Mouse (Mus musculus) frontal cortex, postnatal 36 days (tissue): Measurements from ENCODE around the gene Fbln2.
A peak's percentile ranks its signal among the peaks of the same experiment; 100 is the strongest.
"Not testable (repeated sequence)": the region's sequence is repeated elsewhere in the genome, so short reads cannot be mapped to it uniquely, and the experiment has no call there.

ENCODE experiments used
- DNase-seq, 2 experiments: peaks; one replicate each; pipeline ENCODE4 v3.0.0; 2022; ENCODE audit warnings: low spot score in 2 of 2

Fbln2 gene

DNA sequence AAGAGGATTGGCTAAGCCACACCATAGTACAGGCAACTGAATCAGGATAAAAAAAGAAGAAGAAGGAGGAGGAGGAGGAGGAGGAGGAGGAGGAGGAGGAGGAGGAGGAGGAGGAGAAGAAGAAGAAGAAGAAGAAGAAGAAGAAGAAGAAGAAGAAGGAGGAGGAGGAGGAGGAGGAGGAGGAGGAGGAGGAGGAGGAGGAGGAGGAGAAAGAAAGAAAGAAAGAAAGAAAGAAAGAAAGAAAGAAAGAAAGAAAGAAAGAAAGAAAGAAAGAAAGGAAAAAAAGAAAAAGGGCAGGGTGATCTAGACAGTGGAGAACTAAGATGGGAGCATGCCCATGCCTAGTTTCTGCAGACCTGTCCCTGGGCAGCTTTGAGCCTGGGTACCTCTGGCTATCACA lies at the start of gene Fbln2:
Fbln2 (plus strand) TSS at position 301 of the 400 bp plus-strand sequence.
- not testable (repeated sequence) for DNase-seq

DNA sequence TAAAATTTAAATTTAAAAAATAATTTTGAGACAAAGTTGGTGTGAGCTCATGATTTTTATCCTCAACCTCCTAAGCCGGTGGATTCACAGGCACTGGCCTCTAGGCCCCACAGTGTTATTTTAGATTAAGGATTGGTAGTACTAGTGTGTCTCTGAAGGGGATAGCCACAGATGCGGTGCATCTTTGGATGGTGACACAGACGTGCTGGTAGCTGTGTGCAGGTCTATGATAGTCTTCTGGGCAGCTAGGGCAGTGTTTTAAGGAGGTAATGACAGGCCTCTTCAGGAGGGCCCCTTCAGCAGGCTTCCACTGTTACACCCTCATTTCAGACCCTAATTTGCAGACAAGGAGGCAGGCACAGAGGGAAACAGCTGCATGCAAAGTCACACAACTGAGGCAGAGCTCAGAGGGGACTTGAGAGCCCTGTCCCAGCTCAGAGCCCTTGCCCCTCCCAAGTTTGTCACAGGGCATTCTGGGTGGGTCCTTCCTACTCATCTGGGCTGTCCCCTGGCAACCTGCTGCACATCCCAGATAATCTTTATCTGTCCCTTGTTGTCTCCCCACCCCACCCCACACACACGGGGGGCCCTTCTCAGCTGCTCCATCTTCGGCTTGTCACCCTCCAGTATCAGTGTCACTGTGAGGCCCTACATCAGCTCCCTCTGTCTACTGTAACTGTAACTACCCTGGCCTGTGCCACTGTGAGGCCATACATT lies 48.9 kb upstream of the Fbln2 start:
- no peak for DNase-seq

DNA sequence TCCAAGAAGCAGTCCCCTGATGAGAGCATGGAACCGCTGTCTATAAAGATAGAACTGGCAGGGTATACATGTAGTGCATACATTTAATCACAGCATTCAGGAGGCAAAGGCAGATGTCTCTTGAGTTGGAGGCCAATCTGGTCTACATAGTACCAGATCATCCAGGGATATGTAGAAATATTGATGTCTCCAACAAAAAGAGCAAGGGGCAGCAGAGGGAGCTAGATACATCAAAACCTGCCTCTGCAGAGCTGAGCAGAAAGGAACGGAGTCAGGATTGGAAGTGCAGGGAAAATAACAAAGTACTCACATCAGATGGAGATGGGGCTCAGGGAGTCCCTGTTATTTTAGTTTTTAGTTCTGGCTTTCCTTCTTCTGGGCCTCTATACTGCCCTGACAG lies 47.7 kb upstream of the Fbln2 start:
- DNase-seq: no peak

DNA sequence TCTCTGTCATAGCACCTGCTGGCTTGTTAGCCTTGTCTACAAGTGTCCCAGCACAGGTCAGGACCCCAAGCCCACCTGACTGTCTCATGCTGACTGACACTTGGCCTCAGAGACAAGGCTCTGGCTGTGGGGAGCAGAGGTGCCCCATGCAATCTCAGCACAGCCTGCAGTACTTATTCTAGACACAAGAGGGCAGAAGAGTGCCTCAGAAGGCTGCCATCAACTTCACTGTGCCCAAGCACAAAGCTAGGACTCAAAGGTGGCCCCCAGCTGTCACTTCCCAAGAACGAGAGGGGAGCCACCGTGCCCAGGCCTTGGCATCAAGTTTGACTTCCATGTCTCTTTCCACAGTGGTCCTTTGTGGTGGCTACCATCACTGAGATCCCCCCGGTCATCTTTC lies 47.0 kb upstream of the Fbln2 start:
- peak; percentile 78 to 88 for DNase-seq

DNA sequence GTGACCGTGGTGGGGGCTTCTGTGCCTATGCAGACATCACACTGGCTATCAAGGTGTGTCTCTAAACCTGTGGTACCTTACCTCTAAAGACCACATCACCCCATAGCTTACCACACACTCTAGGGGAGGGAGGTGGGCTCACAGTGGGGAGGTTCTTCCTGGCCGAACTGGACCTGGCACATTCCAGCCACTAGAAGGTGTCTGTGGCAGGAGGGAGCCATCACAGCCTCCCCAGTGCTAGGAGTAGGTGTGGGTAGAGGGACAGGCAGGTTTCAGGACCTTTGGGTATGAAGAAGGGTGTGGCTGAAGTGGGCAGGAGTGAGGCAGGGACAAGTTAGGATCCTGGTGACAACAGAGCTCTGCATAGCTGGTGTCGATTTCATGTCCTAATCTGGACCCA lies 44.4 kb upstream of the Fbln2 start:
- DNase-seq: no peak

DNA sequence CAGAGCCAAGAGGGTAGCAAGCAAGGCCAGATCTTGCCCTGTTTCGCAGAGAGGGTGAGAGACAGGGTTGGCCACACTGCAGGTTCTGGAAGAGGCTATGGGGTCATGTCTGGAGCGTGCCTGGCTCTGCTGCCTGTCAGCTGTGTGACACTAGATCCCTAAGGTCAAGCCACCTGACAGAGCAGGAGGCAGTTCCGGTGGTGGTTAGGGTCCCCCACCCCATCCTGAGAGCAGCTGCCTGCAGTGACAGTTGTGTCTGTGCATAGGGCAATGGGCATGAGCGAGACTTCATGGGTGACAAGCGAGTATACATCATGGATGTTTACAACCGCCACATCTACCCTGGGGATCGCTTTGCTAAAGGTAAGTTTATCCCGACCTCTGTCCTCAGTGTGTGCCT lies 43.1 kb upstream of the Fbln2 start:
- no peak for DNase-seq

DNA sequence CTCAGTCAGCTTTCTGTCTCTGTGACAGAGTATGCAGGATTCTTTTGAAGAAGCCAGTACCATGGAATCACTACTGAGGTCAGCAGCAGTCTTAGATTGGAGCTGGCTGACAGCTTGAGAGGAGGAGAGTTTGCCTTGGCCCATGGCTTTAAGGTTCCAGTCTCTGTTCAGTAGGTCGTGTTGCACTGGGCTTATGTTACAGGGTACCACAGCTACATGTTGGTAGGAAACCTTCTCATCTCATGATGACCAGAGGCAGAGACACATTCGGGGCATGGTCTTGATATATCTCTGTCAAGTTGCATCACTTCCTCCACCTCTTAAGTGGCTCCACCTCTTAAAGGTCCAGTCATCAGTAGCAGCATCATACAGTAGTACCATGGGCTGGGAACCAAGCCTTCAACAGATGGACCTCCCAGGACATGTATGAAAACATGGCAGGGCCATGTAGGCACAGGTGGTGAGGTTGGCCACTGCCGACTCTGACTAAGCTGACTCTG lies 40.8 kb upstream of the Fbln2 start:
- DNase-seq: no peak

DNA sequence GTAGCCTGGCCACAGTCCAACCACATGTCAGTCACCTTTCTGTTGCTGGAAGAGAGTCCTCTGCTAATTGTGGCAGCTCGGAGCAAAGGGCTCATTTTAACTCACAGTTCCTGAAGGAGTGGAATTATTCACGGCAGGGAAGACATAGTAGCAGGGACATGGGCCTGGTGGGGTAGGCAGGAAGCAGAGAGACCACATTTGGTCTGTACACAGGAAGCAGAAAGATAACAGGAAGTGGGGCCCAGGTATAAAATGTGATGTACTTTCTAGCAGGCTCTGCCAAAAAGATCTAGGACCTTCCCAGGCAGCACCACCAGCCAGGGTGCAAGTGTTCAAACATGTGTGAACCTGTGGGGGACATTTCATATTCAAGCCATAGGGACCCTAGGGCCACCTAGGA lies 39.9 kb upstream of the Fbln2 start:
- no peak for DNase-seq

DNA sequence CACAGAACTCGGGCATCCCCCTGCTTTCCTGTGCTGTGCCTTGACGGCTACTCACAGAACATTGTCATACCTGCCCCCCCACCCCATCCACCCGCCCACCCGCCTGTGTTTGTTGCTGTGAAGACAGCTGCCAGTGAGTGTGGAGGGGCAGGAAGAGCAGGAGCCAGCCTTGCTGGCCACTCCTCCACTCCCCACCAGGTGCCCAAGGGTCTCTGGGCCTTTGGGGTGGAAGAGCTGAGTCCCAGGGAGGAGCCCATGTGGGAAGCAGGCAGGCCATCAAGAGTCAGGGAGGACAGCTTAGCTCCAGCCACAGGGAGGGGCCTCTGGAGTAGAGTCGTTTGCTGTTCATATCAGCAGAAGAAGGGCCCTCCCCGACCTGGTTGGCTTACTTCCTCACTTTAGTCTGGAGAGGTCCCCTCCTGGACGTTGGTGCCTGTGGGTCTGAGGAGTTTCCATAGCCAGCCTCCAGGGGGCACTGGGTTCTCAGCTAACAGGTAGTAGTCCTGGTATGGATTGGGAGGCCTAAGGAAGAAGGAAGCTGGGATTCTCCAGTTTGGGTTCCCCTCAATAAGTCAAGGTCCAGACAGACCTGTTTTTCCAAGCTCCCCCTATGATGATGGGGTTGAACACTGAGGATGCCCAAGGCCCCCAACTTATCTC lies 38.9 kb upstream of the Fbln2 start:
- DNase-seq: peak in 1 of 2 experiments; percentile 57

DNA sequence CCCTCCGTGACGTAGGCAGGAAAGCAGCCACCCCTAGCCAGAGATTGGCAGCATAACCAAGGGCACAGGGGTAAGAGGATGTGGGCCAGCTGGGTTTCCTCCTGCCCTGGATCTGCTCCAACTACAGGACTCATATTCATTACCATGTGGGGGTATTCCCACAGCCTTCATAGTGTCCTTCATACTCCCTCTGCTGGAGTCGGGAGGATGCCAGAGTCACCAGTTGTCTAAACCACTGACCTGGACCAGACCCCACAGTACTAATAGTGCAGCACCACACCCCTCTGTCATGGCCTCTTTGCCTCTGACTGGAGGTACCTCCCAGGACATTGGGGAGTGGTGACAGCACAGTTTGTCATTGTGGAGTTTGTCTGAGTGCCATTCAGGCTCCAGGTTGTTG lies 38.0 kb upstream of the Fbln2 start:
- no peak for DNase-seq

DNA sequence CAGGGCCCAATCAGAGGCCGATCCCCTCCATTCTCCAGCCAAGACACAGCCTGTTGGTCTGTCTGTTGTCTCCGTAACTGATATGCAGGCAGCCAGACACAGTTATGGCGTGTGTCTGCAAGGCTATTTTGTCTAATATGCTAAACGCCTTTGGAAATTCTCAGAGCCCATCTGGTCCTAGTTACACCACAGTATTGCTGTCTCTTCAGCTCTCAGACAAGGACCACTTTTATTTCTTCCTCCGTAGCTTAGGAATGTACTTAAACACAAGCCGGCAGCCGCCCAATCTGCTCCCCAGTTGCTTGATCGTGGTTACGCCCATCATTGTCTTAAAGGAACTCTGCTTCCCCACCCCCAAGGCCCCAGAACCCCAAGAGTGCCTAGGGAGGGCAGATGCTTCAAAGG lies 31.5 kb upstream of the Fbln2 start:
- DNase-seq: no peak

DNA sequence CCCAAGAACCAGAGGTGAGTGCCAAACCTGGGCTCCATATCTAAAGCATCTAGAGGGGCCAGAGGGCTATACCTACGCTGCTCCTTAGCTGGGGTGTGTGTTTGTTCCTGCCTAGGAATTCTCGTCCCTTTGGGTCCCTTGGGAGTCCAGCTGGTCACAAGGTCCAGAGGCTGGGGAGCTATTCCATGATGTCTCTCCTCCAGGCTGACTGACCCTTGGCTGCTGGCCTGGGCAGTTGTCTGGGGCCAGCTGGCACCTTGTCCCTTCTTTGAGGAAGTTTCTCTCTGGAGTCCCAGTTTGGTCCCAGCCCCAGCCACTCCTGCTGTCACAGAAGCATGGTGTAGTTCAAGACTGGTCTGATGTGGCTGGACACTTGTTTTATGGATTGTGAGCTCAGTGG lies 30.9 kb upstream of the Fbln2 start:
- no peak for DNase-seq

DNA sequence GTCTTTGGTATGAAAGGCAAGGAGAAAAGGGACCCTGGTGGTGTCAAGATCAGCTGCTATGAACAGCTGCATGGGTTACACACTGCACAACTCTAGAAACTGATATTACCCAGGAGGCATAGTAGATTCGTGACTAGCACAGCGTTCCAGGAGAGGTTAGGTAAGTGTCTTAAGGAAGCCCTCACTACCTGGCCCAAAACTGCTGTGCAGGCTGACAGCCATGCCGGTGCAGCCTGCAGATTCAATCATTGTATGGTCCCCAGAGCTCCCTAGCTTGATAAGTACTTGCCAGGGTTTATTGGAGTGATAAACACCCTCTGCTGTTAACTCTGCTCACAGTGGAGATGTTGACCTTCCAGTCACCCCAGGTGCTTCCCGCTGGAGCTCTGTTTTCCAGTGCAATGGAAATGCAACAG lies 30.2 kb upstream of the Fbln2 start:
- no peak for DNase-seq

DNA sequence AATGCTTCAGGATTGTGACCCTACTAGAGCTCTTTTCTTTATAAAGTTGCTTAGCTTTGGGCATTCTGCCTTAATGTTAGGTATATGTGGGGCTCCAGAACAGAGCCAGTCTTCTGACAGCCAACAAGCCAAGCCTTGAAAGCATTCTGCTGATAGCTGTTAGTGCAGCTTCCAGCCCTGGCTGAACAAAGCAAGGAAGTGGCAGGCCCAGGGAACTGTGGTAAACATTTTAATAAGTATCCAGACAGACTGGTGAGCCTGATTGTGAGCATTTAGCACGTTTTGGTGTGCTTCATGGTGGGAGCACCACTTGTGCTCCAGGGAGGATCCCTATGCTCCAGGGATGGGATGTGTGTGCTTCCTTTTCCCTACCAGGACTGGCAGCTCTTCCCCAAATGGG lies 29.2 kb upstream of the Fbln2 start:
- DNase-seq: no peak

DNA sequence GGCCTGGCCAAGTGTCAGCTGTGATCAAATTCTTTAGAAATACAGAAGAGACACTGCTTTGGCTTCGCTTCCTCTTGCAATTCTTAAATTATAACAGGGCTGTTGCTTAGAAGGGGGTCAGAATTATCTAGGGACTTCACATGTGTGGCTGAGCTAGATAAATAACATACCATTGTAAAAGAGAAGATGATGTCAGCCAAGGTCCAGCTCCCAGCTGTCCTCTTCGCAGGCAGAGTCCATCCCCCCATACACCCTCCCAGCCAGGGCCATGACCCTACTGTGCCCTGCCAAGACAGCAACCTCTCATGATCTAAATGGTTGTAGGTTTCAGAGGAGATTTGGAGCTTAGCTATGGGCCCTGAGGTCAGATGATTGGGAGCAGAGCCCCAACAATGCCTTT lies 28.3 kb upstream of the Fbln2 start:
- DNase-seq: no peak

DNA sequence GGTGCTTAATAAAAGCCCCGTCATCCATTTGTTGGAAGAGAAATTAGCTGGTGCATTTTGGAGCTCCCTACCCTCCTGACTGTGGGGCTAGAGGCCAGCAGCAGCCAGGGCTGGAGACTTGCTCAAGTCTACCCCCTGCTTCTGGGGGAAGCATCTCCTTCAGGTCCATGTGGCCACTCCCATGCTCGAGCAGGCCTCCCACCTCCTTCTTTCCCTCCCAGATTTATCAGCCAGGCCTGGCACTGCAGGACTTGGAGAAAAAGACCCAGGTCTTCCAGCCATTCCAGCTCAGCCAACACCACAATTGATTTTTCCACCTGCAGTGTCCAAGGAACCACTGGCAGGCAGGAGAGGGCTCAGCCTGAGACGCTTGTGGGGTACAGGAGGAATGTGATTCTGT lies 27.5 kb upstream of the Fbln2 start:
- no peak for DNase-seq

DNA sequence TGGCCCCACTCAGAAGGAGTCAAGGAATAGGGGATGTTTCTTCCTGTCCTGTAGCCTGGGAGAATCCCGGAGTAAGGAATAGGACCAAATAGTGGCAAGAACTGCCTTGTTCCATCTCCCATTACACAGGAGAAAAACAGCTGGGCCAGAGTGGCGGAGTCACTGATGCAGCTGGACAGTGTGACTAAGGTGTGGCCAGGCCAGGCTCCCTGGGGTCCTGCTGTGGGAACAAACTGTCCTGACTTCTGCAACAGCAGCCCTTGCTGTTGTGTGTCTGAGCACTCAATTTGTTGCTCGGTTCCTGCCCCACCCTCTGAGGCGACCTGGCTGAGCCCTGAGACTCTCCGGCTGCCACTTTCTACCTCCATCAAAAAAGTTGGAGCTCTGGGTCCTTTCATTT lies 26.8 kb upstream of the Fbln2 start:
- no peak for DNase-seq

DNA sequence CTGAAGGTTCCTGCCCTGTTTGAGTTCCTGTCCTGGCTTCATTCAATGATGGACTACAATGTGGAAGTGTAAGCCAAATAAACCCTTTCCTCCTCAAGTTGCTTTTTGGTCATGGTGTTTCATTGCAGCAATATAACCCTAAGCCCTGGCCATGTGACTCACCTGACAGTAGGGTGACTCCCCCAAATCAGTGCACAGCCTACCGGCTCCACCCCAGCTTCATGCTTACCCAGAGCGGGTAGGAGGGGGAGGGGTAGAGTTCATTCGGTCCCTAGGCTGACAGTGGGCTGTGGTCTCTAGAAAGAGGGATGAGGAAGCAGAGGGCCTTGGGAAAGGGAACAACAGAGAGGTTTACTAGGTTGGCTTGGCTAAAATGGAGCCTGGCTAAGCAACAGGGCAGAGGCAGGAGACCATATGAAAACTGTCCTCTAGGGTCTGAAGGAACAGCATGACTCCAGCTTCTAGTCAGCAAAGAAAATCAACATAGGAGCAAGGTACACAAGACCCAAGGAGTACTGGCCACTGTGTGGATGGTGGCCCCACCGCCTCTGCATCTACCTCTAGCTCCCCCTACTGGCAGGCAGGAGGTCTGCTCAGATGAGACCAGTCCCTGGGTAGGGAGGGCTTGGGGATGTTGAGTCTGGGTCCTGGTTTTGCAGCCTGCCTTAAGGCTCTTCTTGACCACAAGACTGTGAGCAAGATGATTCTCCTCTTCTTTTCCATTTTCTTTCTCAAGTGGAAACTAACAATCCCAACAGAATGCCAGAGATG lies 25.9 kb upstream of the Fbln2 start:
- DNase-seq: no peak

DNA sequence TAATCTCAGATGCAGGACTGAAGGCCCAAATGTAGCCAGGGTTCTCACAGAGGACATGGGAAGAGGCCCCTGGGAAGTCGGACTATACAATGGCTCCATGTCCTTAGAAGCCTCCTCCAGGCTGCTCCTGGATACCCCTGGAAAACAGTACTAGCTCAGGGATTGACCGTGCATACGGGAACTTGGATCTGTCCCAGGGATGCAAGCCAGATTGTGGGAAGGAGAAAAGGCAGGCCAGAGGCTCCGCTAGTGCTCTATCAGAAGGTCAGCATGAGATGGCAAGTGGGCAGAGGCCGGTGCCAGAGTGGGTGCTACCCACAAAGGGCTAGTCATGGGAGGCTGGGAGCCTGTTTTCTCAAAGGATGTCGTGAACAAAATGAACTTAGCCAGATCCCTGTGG lies 25.3 kb upstream of the Fbln2 start:
- no peak for DNase-seq

DNA sequence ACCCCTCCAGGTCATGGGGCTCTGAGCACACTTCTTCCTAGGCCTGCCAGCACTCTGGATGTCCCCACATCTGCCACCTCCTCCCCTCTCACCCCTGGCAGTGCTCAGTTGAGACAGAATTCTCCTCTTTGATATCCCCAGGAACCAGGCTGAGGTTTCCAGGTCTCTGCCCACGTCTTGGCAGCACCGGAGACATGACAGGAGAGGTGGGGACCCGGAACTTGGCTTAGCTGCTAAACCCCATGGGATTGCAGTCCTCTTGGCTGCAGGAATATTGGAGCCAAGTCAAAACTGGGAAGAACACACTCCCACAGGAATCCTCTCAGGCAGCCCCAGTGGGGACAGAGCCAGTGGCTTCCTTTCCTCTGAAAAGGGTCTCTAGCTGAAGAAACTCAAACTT lies 24.4 kb upstream of the Fbln2 start:
- no peak for DNase-seq

DNA sequence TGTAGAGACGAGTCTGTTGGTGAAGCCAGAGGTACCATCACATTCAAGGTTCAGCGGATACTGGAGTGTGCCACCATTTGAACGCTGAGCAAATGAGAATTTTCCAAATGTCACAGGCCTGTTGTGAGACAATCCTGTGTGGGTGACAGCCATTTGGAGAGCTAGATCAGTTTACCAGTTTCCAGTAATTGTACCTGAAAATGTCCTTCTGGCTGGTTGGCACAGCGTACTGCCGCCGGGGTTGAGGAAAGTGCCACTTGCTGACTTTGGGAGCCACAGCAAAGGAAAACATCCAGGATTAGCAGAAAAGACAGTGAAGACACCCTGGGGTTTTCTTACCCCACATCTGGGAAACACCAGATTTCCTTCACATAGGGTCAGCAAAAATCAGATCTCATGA lies 22.3 kb upstream of the Fbln2 start:
- DNase-seq: no peak

DNA sequence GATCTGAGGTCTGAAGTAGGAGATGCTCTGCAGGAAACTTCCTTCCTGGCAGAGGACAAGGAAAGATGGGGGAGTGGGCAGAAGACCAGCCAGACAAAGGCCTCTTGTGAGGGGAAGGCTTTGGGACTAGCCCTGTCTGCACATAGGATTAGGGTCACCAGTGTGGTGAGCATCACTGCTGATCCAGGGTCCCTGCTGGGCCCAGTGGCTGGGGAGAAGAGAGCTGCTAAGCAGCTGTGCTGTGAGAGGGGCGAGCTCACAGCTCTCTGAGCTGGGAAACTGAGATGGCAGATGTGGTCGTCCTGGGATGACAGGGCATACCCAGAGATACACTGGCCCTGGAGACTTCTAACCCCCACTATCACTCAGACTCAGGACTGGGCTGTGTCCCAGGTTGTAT lies 20.8 kb upstream of the Fbln2 start:
- DNase-seq: no peak

DNA sequence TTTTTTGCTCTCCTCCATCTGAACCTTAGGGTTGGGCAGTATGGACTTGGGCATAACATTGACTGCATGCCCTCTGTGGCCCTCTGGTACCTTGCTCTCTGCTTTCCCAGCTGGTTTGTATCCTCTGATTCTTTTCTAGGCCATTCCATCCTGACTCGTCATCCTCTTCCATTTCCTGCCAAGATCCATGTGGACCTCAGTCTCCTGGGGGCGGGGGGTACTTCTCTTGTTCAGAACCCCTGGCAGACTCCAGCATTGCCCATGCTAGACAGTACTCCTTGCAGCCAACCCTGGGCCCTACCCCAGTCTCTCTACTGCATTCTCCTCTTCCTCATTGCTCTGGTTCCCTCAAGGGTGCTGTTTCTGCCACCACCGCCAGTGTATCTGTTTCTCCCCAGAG lies 19.8 kb upstream of the Fbln2 start:
- DNase-seq: no peak
